Mouse (Mus musculus): ENCODE measurements at regions not wholly inside any gene's neighbourhood (a gene's known extent, or its start where the extent isn't known, plus 50 kb on each side); places are given as distances from the start of the nearest gene placed in this dataset.

DNA sequence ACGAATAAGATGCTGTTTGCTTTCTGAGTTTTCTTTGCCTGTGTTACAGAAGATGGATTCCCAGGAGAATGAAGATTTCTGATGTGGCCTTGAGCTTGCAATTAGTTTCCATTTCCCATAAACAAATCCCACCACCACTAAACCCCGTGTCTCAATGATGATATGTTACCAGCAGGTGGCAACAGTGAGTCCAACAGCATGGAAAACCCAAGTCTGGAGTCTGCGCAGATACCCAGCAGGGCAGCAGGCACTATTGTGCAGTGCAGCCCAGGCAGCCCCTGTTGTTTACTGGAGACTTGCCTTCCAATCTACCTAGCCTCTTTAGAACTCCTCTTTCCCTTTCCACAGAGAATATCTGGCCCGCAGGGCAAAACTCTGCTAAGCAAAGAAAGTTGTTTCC is 62.7 kb downstream of the Bmp2 start:
- peak; percentile 3 for DNase-seq (ENCODE audit: low read depth, low spot score)

DNA sequence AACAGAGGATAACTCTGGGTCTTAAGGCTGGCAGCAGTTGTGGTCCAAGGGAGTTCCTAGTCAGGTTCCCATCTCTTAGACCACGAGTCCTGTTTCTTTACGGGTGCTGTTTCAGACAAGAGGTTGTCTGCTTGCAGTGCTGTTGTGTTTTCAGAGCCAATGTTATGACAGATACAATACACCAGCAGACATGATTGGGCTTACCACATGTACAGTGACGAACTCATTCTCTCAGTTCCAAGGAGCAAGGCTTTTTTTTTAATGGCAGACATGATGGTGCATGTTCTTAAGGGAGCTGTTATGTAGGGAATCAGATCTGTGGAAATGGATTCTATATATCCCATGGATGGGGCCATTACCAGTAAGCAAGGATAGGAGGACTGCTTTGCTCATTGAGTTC is 63.3 kb downstream of the Bmp2 start:
- no peak for DNase-seq (ENCODE audit: low read depth, low spot score)

- no peak for DNase-seq (ENCODE audit: low read depth, low spot score)
Observed at GRCm38 (mm10) chr2:133617317-133617835, 65.4 kb downstream of the Bmp2 start.

DNA sequence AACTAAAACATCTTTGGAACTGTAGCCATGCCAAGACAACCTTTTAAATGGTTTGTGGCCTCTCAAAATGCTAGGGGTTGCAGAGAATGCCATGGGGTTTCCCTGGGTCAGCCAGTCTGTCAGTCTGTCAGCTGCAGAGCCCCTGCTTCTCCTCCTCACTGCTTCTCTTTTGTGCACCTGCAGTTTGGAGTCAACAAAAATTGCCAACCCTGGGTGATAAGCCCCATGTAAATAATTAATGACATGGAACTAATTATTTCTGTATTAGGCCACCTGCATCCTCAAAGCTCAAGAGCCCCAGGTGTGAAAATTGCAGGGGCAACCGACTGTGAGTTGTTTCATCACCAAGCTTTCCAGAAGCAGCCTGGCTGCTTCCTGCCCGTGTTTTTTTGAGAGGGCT is 70.6 kb downstream of the Bmp2 start:
- DNase-seq (ENCODE audit: low read depth, low spot score): no peak

DNA sequence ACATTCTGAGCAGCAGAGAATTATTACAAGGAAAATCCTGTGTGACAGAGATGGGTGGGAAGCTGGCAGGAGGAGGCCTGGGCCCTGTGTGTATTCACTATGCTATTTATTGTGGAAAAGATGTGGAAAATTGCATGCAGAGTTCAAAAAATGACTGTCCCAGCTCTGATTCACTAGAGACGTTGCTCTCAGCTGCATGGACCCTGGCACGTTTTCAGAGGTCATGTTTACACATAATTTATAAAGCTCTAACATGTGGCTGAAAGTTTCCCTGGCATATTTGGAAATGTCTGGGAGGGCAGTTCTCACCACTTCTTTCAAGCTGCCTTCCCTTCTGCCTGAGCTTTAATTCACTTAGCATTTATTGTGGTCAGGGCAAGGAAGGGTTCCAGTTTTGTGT is 73.6 kb downstream of the Bmp2 start:
- DNase-seq (ENCODE audit: low read depth, low spot score): no peak

DNA sequence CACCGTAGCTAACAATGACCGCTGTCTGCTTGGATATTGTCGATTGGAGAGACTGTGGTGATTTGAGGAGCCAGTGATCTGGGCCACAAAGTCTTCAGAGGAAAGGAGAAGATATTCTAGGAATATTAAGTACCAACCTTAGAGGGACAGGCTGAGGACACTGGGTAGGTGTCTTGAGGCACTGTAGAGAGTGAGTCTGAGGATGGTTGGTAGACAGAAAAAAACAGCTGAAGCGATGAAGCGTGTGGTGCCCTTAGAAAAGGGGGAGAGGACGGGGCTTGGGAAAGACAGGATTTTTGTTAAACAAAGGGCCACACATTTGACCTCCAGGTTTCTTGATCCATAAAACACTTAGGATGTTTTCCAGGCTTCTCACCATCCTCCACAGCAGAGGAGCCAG is 76.9 kb downstream of the Bmp2 start:
- DNase-seq (ENCODE audit: low read depth, low spot score): no peak

GRCm38 (mm10) chr2:133635434-133635833 is 83.5 kb downstream of the Bmp2 start:
- DNase-seq (ENCODE audit: low read depth, low spot score): no peak

GRCm38 (mm10) chr2:133649874-133650481 is 98.0 kb downstream of the Bmp2 start:
- no peak for DNase-seq (ENCODE audit: low read depth, low spot score)

DNA sequence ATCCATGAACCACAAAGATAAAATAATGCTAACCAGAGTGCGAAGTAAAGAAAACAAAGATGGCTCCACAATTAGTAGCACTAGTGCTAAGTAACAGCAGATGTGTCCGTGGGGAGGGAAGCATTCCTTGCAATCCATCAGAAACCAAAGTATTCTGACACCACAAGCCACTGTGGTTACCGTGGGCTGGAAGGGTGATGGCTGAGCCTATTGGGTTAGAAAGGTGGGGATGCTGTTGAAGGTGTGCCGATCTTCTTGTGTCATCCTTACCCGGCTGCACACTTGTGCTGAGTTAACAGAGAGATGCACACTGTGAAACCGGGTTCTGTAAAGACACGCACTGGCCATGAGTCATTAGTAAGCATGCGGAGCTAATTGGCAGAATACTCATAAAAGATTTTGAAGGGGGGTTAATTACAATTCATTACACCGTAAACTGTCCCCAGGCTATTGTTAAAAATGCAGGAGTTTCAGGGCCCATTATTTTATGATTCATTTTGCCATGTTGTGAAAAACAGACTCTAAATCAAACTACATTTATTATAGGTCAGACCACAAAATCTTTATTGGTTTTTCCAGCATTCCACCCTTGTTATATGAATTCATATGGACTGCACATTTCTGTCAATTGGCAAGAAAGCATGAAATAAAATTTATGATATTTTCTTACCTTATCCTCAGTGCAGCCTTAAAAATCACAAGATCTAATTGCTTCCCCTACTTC is 114.5 kb downstream of the Bmp2 start:
- no peak for DNase-seq (ENCODE audit: low read depth, low spot score)

- no peak for DNase-seq (ENCODE audit: low read depth, low spot score)
Observed at GRCm38 (mm10) chr2:133667055-133667395, 115.1 kb downstream of the Bmp2 start.

DNA sequence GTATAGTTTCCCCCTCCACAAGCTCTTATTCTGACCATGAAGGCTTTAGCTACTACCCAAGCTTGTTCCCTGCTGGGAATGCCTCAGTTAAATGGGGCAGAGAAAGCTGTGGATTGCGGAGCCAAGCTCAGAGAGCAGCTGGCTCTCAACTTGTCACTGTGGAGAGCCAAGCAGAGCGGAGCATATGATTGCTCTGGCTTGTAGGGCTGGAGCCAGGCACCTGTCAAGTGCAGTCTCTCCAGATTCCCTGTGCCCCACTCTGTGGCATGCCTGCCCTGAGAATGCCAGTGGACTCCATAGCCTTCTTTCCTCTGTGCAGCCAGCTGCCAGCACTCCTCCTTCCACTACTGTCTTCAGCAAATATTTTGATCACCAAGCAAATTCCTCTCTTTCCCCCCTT is 117.9 kb downstream of the Bmp2 start:
- DNase-seq (ENCODE audit: low read depth, low spot score): no peak

GRCm38 (mm10) chr2:133671528-133671927 is 119.6 kb downstream of the Bmp2 start:
- DNase-seq (ENCODE audit: low read depth, low spot score): no peak

DNA sequence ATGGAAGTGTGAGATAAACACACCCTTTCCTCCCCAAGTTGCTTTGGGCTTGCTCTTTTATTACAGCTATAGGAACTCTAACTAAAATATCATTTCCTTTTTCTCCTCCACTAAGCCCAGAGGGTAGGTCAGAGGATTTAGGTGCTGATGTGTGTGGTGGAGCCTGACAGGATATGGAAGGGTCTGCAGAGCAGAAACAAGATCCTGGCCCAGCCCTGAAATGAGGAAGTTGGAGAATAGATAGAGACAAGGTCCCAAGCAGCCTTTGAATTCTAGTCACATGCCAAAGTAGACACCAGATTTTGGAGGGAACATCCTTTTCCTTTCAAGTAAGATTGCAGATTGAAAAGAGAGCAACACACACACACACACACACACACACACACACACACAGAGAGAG is 132.4 kb downstream of the Bmp2 start:
- DNase-seq (ENCODE audit: low read depth, low spot score): no peak

- no peak for DNase-seq (ENCODE audit: low read depth, low spot score)
Observed at GRCm38 (mm10) chr2:133688121-133688787, 136.3 kb downstream of the Bmp2 start.

DNA sequence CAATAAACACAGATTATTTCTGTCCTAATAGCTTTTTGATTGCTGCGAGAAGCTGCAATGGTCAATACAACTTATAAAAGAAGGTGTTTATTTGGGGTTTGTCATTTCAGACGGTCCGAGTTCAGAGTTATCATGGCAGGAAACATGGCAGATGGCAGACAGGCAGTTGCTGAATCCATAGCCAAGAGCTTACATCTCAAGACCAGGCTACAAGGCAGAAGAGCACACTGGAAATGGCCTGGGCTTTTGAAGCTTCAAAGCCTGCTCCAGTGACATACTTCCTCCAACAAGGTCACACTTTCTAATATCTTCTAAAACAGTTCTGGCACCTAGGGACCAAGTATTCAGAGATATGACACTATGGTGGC is 136.8 kb downstream of the Bmp2 start:
- DNase-seq (ENCODE audit: low read depth, low spot score): no peak

DNA sequence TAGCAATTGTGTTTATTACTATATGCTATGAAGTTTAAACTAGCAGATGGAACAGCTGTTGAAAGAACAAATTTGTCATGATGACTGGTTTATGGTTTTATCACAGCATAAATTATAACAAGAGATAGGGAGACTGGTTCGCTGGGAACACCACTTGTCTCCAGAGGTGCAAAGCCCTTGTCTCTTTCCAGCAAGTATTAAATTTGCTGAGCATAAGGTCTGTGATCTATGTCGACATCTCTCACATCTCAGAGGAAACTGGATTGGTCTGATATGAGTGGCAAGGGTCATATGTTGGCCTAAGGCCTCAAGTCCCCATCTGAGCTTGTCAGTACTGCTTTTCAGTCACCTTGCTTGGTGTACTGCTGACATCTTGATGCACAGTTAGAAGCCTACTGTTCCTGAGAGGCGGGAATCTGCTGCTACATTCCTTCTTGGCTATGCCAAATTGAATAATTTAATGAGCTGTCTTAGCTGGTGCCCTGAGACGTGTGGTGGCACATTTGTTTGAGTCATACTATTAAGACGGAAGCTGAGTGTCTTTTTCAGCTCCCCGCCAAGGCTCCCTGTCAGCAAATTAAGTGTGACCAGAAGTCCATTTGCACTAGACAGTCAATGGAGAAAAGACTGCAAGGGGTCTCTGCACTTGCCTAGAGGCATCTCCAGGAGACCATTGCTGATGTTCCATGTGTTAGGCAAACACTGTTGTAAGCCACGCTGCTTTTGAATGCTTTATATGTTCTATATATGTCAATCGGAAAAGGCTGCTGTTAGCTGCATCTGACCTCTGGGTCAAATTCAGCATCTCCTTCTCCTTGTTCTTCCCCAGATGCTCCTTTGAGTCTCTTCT is 157.0 kb downstream of the Bmp2 start:
- DNase-seq (ENCODE audit: low read depth, low spot score): no peak

GRCm38 (mm10) chr2:133716243-133716642 is 164.3 kb downstream of the Bmp2 start:
- DNase-seq (ENCODE audit: low read depth, low spot score): no peak

DNA sequence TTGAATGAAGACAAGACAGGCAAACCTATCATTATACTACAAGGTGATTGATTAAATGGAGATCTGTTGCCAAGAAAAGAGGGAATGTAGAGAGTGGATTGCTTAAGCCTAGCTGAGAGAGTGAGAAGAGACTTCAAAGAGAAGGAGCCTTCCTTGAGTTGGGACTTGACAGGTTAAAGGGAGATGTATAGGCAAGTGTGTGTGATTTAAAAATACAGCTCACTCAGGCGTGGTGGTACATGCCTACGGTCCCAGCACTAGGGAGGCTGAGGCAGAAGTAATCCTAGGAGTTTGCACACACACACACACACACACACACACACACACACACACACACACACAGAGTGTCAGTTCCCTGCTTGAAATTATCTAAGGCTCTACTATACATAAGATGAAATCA is 165.1 kb downstream of the Bmp2 start:
- DNase-seq (ENCODE audit: low read depth, low spot score): no peak

DNA sequence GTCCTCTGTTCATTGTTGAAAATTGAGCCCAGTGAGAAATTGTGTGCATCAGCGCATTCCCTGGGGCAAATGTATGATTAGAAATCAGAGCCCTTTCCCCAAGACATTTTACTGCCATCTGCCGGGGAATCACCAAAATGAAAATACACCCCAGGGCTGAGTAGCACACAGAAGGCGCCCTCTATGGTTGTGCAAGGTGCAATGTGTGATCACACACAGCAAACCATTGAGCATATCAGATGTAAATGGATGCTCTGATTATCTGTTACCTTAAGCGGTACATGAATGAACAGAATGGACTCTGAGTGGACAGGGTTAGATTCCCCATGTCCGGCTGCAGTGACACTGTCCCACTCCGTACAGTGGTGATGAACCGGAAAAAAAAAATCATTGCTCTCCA is 172.4 kb downstream of the Bmp2 start:
- no peak for DNase-seq (ENCODE audit: low read depth, low spot score)

GRCm38 (mm10) chr2:133724757-133725156 is 172.8 kb downstream of the Bmp2 start:
- no peak for DNase-seq (ENCODE audit: low read depth, low spot score)

DNA sequence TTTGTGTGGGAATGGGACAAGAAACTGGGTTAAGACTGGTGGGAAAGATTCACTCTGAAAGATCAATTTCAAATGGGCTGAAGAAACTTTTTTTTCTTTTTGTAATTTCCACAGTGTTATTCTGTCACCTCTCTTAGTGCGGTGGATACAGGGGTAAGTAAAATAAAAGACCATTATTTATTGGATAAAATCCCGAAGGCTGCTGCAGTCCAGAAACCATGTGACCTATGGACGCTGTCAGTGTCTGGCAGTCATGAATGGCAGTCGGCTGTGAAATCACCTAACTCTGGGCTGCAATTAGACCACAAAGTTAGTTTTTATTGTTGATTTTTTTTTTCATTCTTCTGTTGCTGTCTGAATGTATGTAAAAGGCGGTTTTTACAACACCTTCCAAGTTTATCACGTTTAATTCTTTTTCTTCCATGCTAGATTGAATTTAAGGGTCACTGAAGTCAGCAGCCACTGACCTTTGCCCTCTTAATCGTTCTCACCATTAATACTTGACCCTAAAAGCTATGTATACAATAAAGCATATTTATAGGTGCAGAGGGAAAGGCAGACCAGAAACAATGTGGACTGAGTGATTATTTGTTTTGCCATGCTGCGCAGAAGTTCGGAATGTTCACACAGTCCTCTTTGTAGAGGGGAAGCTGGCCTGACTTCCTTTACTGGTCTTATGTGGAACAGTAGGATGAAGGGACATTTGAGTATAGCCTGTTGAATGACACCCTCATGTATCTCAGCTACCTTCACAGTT is 182.7 kb downstream of the Bmp2 start:
- no peak for DNase-seq (ENCODE audit: low read depth, low spot score)
